Mouse (Mus musculus): ENCODE results near the gene Rin1.

The Rin1 gene

GRCm38 (mm10) chr19:5094746-5095417 lies 44.6 kb downstream of the Rin1 start:
- DNase-seq (ENCODE audit: low spot score), result no peak

- DNase-seq (ENCODE audit: low spot score), result no peak
Observed at GRCm38 (mm10) chr19:5095887-5096474, 45.7 kb downstream of the Rin1 start.

GRCm38 (mm10) chr19:5097521-5098362 lies 47.5 kb downstream of the Rin1 start:
- peak; percentile 36 for DNase-seq (ENCODE audit: low spot score)

- DNase-seq (ENCODE audit: low spot score), result peak; percentile 74
Observed at GRCm38 (mm10) chr19:5098363-5099143, 48.3 kb downstream of the Rin1 start, which contains the start of gene Cnih2. Cnih2 (minus strand) TSS chr19:5098521.

- no peak for DNase-seq (ENCODE audit: low spot score)
Observed at GRCm38 (mm10) chr19:5106074-5106473, 55.8 kb downstream of the Rin1 start.
